ENCODE assay signal across 9 mouse cellular contexts in the genomic region with DNA sequence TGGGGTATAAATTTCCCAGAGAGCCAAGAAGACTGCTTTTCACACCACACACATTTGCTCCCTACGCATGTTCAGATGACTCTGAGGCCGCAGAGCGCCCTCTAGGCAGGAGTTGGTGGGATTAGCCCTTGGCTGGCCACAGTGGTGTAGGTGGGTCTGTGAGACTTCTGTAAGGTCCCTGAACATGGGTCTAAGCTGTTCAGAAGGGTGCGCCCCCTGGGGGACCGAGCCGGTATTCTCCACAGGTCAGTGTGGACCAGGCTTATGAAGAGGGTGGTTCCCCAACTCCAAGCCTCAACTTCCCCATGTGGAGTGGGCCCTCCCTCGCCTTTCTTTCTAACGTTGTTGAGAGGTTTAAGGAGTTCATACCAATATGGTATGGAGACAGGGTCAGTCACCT. TPM values are rescaled to one million over a fixed set of nuclear protein-coding genes. Genes with fewer than 3 reads are reported as not detected.
DNase-seq lines count a peak whose midpoint lies in the region; ATAC-seq lines count a peak whose summit lies in the region.
"Had no signal": no experiment of that assay in that cellular context is flagged by ENCODE, and none has a peak within 500 bp of the region (broad histone marks: within the 10 kb centered on the region; RNA-seq: fewer than 3 reads in every experiment).

No protein-coding gene starts in this region.

- peak; percentile 39 to 56 for DNase-seq in cerebellum, postnatal 25 days
- DNase-seq in cerebellum, adult 11-12 months, result no peak
- DNase-seq in right cerebral cortex, adult 18-20 months, result peak; percentile 13
- no peak for DNase-seq in right cerebral cortex, postnatal 36 days (ENCODE audit: low spot score in 2 of 2)
- DNase-seq in kidney, postnatal 4 days, result peak; percentile 76 to 79
- DNase-seq in mesoderm, embryonic 11.5 days (ENCODE audit: low read depth, low spot score), result peak; percentile 49
- DNase-seq in thymus, postnatal 0 days (ENCODE audit: low spot score), result peak; percentile 64

- ATAC-seq in frontal cortex, adult (ENCODE audit: low TSS enrichment), result 0 out of 2 replicates have a peak, but pooled peaks have one; percentile 34
- ATAC-seq: Patski had no signal

RNA-seq across cellular contexts. Expression of a gene that starts 59.3 kb away (rescaled TPM):
- polyA plus RNA-seq in thymus, postnatal 0 days (2015; fragmentation: Nextera tagmentation; extraction: Ambion mirVana), result 13.1 and 16.3 TPM in 2 replicates

Comparison
In these comparisons a context has a peak if more than half of its experiments do, and no peak if none do; other contexts are left out.
1. DNase-seq: peak in cerebellum, postnatal 25 days (2 of 2), right cerebral cortex, adult 18-20 months (single experiment), kidney, postnatal 4 days (2 of 2), mesoderm, embryonic 11.5 days (single experiment) and thymus, postnatal 0 days (single experiment); none in cerebellum, adult 11-12 months (single experiment) and right cerebral cortex, postnatal 36 days (0 of 2).